Mouse (Mus musculus) CH12.LX (cell line): ENCODE measurements at regions not wholly inside any gene's neighbourhood (a gene's known extent, or its start where the extent isn't known, plus 50 kb on each side); places are given as distances from the start of the nearest gene placed in this dataset.

Experiments used
- DNase-seq: peaks from one replicate; pipeline ENCODE4 v3.0.0-alpha.2; 2013; ENCODE audit errors: extremely low read depth
- H3K27ac ChIP-seq: 2 replicates; pipeline ENCODE4 v1.5.1; 2012; ENCODE audit warnings: low read depth, mild to moderate bottlenecking, control low read depth, moderate library complexity; ENCODE audit not compliant: insufficient read depth
- H3K27me3 ChIP-seq: replicated peaks from 2 replicates; pipeline ENCODE3; 2012; ENCODE audit warnings: inconsistent platforms
- H3K36me3 ChIP-seq, 2 experiments: replicated peaks in 1 of 2; 2 replicates each; pipeline versions ENCODE3 to v1.6.1; 2012; ENCODE audit warnings: inconsistent platforms in 1 of 2, low read length in 1 of 2, mild to moderate bottlenecking in 1 of 2, mixed read lengths in 1 of 2, moderate library complexity in 1 of 2; ENCODE audit not compliant: control insufficient read depth in 1 of 2, insufficient read depth in 1 of 2
- H3K4me1 ChIP-seq, 2 experiments: 2 replicates each; pipeline ENCODE4 v1.6.1; 2012; ENCODE audit warnings: inconsistent platforms in 1 of 2, moderate library complexity in 1 of 2; ENCODE audit not compliant: insufficient read depth in 2 of 2, control insufficient read depth in 1 of 2
- H3K4me2 ChIP-seq: 2 replicates; pipeline ENCODE4 v1.6.1; 2012; ENCODE audit warnings: low read depth, mild to moderate bottlenecking, control low read depth; ENCODE audit not compliant: poor library complexity, insufficient read depth, severe bottlenecking
- H3K4me3 ChIP-seq, 3 experiments: fragments of 150-350 bp in 1 of 3; sonication (generic) in 1 of 3; replicated peaks in 1 of 3; 2 replicates each; pipeline versions ENCODE3 to v1.5.1; 2011 to 2012; ENCODE audit warnings: low read depth in 2 of 3, low read length in 2 of 3, mild to moderate bottlenecking in 2 of 3, moderate library complexity in 2 of 3, control low read depth in 1 of 3, improper control_type of control experiment in 1 of 3, inconsistent platforms in 1 of 3, mixed read lengths in 1 of 3; ENCODE audit not compliant: poor library complexity in 1 of 3
- H3K79me2 ChIP-seq: replicated peaks from 2 replicates; pipeline ENCODE4 v1.6.1; 2012; ENCODE audit warnings: mild to moderate bottlenecking, moderate library complexity; ENCODE audit not compliant: control insufficient read depth, poor library complexity, insufficient read depth, severe bottlenecking; ENCODE audit errors: extremely low read depth
- H3K9ac ChIP-seq: 2 replicates; pipeline ENCODE4 v1.6.1; 2012; ENCODE audit warnings: low read depth, mild to moderate bottlenecking, control low read depth, moderate library complexity; ENCODE audit not compliant: insufficient read depth
- H3K9me3 ChIP-seq: replicated peaks from 2 replicates; pipeline ENCODE3; 2012; ENCODE audit warnings: low read length, inconsistent platforms, mixed read lengths
- CHD2 ChIP-seq: IDR thresholded peaks from 2 replicates; pipeline ENCODE4 v1.6.1; 2011; ENCODE audit warnings: low read length, improper control_type of control experiment
- CTCF ChIP-seq, 2 experiments: IDR thresholded peaks in 1 of 2; conservative IDR thresholded peaks in 1 of 2; 2 replicates each; pipeline ENCODE4 v1.5.1; 2011 to 2012; ENCODE audit warnings: low read depth in 2 of 2, low read length in 2 of 2, improper control_type of control experiment in 1 of 2, inconsistent platforms in 1 of 2, mild to moderate bottlenecking in 1 of 2, moderate library complexity in 1 of 2
- EP300 ChIP-seq: IDR thresholded peaks from 2 replicates; pipeline ENCODE4 v1.6.1; 2011; ENCODE audit warnings: low read length, improper control_type of control experiment
- GABPA ChIP-seq: IDR thresholded peaks from 2 replicates; pipeline ENCODE4 v1.6.1; 2012; ENCODE audit warnings: low read depth, low read length, improper control_type of control experiment, inconsistent platforms; ENCODE audit not compliant: insufficient replicate concordance
- IRF4 ChIP-seq: IDR thresholded peaks from 2 replicates; pipeline ENCODE4 v1.6.1; 2014; ENCODE audit warnings: low read depth, mild to moderate bottlenecking, inconsistent platforms, low read length, improper control_type of control experiment
- JUN ChIP-seq: IDR thresholded peaks from 2 replicates; pipeline ENCODE4 v1.6.1; 2011; ENCODE audit warnings: low read depth, mild to moderate bottlenecking, low read length, improper control_type of control experiment, moderate library complexity; ENCODE audit not compliant: insufficient read depth
- JUND ChIP-seq: conservative IDR thresholded peaks from 2 replicates; pipeline ENCODE4 v1.6.1; 2011; ENCODE audit warnings: low read depth, low read length, improper control_type of control experiment
- KAT2A ChIP-seq: IDR thresholded peaks from 2 replicates; pipeline ENCODE4 v1.6.1; 2012; ENCODE audit warnings: low read length, improper control_type of control experiment, inconsistent platforms; ENCODE audit not compliant: insufficient replicate concordance
- MAFK ChIP-seq: IDR thresholded peaks from 2 replicates; pipeline ENCODE4 v1.6.1; 2011; ENCODE audit warnings: low read length, improper control_type of control experiment; ENCODE audit not compliant: insufficient replicate concordance
- MAX ChIP-seq: IDR thresholded peaks from 2 replicates; pipeline ENCODE4 v1.6.1; 2011; ENCODE audit warnings: low read length, improper control_type of control experiment
- MAZ ChIP-seq: IDR thresholded peaks from 2 replicates; pipeline ENCODE4 v1.6.1; 2012; ENCODE audit warnings: low read depth, mild to moderate bottlenecking, inconsistent platforms, low read length, improper control_type of control experiment, moderate library complexity
- MEF2A ChIP-seq: IDR thresholded peaks from 2 replicates; pipeline ENCODE4 v1.6.1; 2014; ENCODE audit warnings: low read depth, mild to moderate bottlenecking, inconsistent platforms, low read length, improper control_type of control experiment, borderline replicate concordance
- NELFE ChIP-seq: IDR thresholded peaks from 2 replicates; pipeline ENCODE4 v1.6.1; 2011; ENCODE audit warnings: low read depth, low read length, improper control_type of control experiment
- NRF1 ChIP-seq: IDR thresholded peaks from 2 replicates; pipeline ENCODE4 v1.6.1; 2014; ENCODE audit warnings: low read depth, mild to moderate bottlenecking, inconsistent platforms, low read length, improper control_type of control experiment, moderate library complexity
- PAX5 ChIP-seq: IDR thresholded peaks from 2 replicates; pipeline ENCODE4 v1.6.1; 2012; ENCODE audit warnings: low read length, inconsistent platforms, mixed read lengths
- SIN3A ChIP-seq: IDR thresholded peaks from 2 replicates; pipeline ENCODE4 v1.6.1; 2012; ENCODE audit warnings: low read length, improper control_type of control experiment, inconsistent platforms
- SMC3 ChIP-seq: IDR thresholded peaks from 2 replicates; pipeline ENCODE4 v1.6.1; 2011; ENCODE audit warnings: low read depth, low read length, improper control_type of control experiment
- TCF12 ChIP-seq: IDR thresholded peaks from 2 replicates; pipeline ENCODE4 v1.6.1; 2014; ENCODE audit warnings: low read depth, mild to moderate bottlenecking, inconsistent platforms, low read length, improper control_type of control experiment
- UBTF ChIP-seq: IDR thresholded peaks from 2 replicates; pipeline ENCODE4 v1.6.1; 2012; ENCODE audit warnings: low read depth, mild to moderate bottlenecking, inconsistent platforms, low read length, improper control_type of control experiment, moderate library complexity
- USF1 ChIP-seq: IDR thresholded peaks from 2 replicates; pipeline ENCODE4 v1.6.1; 2014; ENCODE audit warnings: low read depth, mild to moderate bottlenecking, inconsistent platforms, low read length, improper control_type of control experiment
- USF2 ChIP-seq: conservative IDR thresholded peaks from 2 replicates; pipeline ENCODE4 v1.6.1; 2011; ENCODE audit warnings: low read depth, low read length, improper control_type of control experiment
- ZC3H11A ChIP-seq: IDR thresholded peaks from 2 replicates; pipeline ENCODE4 v1.6.1; 2012; ENCODE audit warnings: low read depth, mild to moderate bottlenecking, inconsistent platforms, low read length, improper control_type of control experiment
- ZKSCAN1 ChIP-seq: IDR thresholded peaks from 2 replicates; pipeline ENCODE4 v1.6.1; 2012; ENCODE audit warnings: low read depth, inconsistent platforms, low read length, improper control_type of control experiment, borderline replicate concordance
- ZMIZ1 ChIP-seq: IDR thresholded peaks from 2 replicates; pipeline ENCODE4 v1.6.1; 2012; ENCODE audit warnings: low read depth, mild to moderate bottlenecking, inconsistent platforms, low read length, improper control_type of control experiment
- ZNF384 ChIP-seq: IDR thresholded peaks from 2 replicates; pipeline ENCODE4 v1.6.1; 2012; ENCODE audit warnings: low read depth, low read length, improper control_type of control experiment, inconsistent platforms
- dilution Hi-C: fragments of 300-500 bp; cut with MboI; formaldehyde crosslinking; loops from 2 replicates; pipeline ENCODE4 v1.14.3; 2020; ENCODE audit warnings: low sequenced_read_pairs; ENCODE audit not compliant: extremely low pct_unique_long_range_greater_than_20kb, extremely low pct_ligation_motif_present
- in situ Hi-C: fragments of 300-500 bp; cut with MboI; formaldehyde crosslinking; loops from 3 replicates; pipeline ENCODE4 v1.14.3; 2019; ENCODE audit warnings: low sequenced_read_pairs, low pct_ligation_motif_present, low pct_unique_long_range_greater_than_20kb, mixed read lengths

DNA sequence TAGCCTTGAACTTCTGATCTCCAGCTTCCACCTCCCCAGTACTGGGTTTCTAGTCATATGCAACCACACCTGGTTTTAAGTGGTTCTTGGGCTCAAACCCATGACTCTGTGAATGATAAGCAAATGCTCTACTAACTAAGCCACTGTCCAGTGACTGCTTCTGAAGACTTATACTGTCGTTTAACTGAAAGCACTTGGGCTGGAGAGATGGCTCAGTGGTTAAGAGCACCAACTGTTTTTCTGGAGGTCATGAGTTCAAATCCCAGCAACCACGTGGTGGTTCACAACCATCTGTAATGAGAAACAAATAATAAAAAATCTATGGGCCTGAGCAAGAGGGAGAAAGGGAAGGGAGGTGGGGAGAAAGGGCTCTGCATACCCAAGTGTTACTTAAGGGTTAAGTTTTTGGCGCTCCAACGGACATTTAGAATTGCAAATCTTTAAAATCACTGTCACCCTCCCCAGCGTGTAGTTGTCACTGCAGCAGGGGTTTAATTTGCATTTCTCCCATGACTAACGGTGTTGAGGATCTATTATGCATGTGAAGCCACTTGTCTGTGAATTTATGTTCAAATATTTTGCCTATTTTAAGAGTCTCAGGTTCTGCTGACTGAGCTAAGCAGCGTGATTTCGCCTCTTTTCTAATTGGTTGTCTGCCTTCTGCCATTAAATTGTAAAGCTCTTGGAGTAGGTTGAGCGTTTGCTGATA lies 58.4 kb upstream of the Odc1 start (continued):
- peak; percentile 56; the same call in 1 of the 2 replicates for TF ChIP-seq JUND
- TF ChIP-seq EP300, result peak; percentile 76
- no peak; the same call in 1 of the 2 replicates for TF ChIP-seq MEF2A
- TF ChIP-seq SIN3A, result peak; percentile 56; the same call in 1 of the 2 replicates
- peak; percentile 49; the same call in 1 of the 2 replicates for TF ChIP-seq IRF4
- no peak for TF ChIP-seq ZNF384
- TF ChIP-seq SMC3, result no peak
- no peak for TF ChIP-seq ZC3H11A
- TF ChIP-seq ZMIZ1, result no peak
- TF ChIP-seq UBTF, result no peak
- TF ChIP-seq MAX, result peak; percentile 76
- peak; percentile 53; the same call in 1 of the 2 replicates for TF ChIP-seq MAFK
- no peak for TF ChIP-seq CTCF (conservative IDR thresholded peaks at IDR 0.05 in 1 of 2, IDR thresholded peaks at IDR 0.05 in 1 of 2; ENCODE audit: low read depth in 2 of 2, low read length in 2 of 2)
- peak; percentile 53 for TF ChIP-seq JUN
- no peak for TF ChIP-seq USF1
- no peak for TF ChIP-seq PAX5
- TF ChIP-seq USF2, result no peak
- TF ChIP-seq KAT2A, result no peak

DNA sequence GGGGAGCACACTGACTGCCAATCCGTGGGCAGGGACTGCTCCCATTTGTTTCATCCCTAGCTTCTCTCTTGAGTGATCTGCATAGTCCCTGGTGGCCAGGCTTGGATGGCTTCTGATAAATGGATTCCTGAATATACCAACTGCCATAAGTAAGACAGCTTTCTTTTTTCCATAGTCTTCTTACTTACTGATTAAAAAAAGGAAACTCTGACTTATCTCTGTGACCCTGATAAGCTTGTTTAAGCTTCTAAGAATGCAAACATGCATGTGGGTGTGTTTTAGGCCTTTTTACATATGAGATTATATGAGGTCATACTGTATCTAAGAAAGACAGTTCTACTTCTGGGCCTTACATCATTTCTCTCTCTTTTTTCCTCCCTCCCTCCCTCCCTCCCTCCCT lies 57.3 kb upstream of the Odc1 start:
- Histone ChIP-seq H3K4me2 (peak overlapping the region; percentile 10; the same call in 1 of the 2 replicates), H3K79me2 (no peaks in the 10 kb centered on the region), H3K9me3 (peaks cover 4% of the 10 kb centered on the region), H3K4me3 (peak overlapping the region in 2 of 3 experiments; percentile 2 to 25), H3K27ac (peak overlapping the region; percentile 87), H3K4me1 (peaks cover 12 to 74% of the 10 kb centered on the region in 2 experiments), H3K27me3 (no peaks in the 10 kb centered on the region), H3K9ac (peak overlapping the region; percentile 30), H3K36me3 (no peaks in the 10 kb centered on the region)
- DNase-seq, result no peak
- in situ Hi-C loops, result no loop called here
- TF ChIP-seq NELFE (no peak), PAX5 (no peak), TCF12 (no peak), SMC3 (no peak), MAX (no peak), JUND (no peak), NRF1 (no peak), MAZ (no peak), IRF4 (no peak), ZKSCAN1 (no peak), USF2 (no peak), ZMIZ1 (no peak), USF1 (no peak), SIN3A (no peak), MEF2A (no peak), GABPA (no peak), CHD2 (no peak)
- dilution Hi-C loops, result no loop called here
